Mouse (Mus musculus) urinary bladder, postnatal 14 days (tissue): Measurements from ENCODE around the gene Hmga1.

Experiments
- DNase-seq: peaks from one replicate; pipeline ENCODE4 v3.0.0; 2021; ENCODE audit warnings: low spot score

The Hmga1 gene

DNA sequence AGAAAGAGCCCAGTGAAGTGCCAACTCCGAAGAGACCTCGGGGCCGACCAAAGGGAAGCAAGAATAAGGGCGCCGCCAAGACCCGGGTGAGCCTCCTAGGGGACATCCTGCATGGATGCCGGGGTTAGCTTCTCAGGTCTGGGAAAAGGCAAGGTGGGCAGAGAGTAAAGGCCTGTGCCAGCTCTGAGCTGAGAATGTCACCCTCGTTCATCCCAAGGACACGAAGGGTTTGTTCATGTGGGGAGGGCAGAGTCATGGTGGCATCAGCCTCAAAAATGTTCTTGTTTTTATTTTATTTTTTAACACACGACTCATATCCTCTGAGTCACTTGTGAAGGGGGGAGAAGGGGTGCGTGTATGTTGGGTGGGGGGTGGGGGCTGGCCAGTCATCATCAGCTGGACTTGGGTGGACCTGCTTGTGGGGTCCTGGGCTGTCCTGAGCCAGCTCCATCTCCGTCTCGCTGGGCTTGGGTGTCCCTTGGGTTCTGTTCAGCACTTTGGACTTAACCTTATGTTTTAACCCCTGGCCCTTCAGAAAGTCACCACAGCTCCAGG, 4.7 kb downstream of the Hmga1 start:
- DNase-seq, result no peak

- DNase-seq, result peak; percentile 80
These were observed 5.7 kb downstream of the Hmga1 start for GRCm38 (mm10) chr17:27561809-27562526.

- DNase-seq, result no peak
These were observed 7.5 kb downstream of the Hmga1 start for GRCm38 (mm10) chr17:27563771-27564244.

DNA sequence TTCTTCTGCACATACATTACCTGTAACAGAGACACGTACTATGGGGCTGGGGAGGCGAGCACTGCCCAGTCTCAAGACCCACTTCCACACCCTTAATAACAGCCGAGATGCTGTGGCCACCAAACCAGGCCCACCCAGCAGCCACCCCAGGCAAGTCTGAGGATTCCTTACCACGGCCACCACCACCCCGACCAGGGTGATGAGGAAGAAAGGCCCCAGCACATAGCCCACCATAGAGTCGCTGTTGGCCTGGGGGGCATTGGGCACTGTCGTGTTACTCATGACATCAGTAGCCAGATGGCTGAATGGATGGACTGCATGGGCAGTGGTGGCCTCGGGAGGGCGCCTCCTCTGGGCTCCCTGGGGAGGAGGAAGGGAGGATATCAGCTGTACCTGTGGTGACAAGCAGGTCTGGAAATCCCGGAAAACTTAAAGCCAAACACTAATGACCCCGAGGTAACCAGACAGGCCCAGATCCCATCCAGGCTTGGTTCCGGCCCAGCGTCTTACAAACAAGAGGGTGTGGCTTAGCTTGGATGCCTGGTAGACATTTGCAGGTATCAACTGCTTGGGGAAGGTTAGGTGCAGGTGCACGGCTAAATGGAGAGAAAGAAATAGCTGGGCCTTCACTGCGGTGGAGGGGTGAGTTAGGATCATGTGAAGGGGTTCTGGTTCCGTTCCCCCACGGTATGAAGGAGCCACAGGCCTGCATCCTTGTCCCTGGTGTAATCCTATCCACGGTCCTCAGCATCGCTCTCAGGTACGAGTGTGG, 8.3 kb downstream of the Hmga1 start:
- peak; percentile 33 for DNase-seq

DNA sequence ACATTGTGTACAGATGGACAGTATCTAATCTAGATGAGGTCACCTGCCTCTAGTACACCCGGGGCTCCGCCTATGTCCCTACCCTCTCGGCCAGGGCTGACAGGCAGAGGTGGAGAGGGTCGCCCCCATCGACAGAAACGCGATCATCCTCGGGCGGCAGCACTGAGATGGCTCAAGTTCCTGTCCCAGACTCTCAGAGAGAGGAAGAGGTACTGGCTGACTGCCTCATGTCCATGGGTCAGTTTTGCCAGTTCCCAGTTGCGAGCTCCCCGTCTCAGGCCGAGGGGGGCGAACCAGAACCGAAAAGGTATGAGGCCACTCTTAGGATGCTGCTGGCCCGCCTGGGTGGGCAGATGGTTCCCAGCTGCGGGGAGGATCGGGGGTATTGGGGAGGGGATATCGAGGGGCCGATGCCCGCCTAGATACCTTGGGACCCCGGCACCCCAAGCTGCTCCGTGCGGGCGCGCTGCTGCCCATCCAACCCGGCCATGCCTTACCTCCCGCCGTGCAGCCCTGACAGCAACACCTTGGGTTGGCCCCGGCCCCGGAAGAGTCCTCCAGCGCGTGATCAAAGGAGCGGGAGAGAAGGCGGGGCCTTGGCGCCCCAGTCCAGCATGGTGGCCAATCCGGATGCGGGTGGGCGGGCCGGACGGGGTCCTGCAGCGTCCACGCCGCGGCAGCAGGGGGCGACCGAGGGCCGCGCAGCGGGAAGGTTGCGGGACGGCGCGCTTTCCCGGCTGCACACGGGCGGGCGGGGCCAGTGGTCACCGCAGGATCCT, 9.1 kb downstream of the Hmga1 start, which contains the start of gene AI413582:
Gene AI413582 (minus strand): TSS at position 594 of the 779 bp plus-strand sequence.
- peak; percentile 95 for DNase-seq

GRCm38 (mm10) chr17:27565942-27566267, 9.6 kb downstream of the Hmga1 start:
- no peak for DNase-seq

- DNase-seq, result no peak
These were observed 11.9 kb downstream of the Hmga1 start for GRCm38 (mm10) chr17:27568228-27568627.

- no peak for DNase-seq
These were observed 15.0 kb downstream of the Hmga1 start for GRCm38 (mm10) chr17:27571315-27571714.

GRCm38 (mm10) chr17:27573772-27574320, 17.5 kb downstream of the Hmga1 start:
- DNase-seq, result no peak

- peak; percentile 69 for DNase-seq
These were observed 18.3 kb downstream of the Hmga1 start for GRCm38 (mm10) chr17:27574470-27575115.

DNA sequence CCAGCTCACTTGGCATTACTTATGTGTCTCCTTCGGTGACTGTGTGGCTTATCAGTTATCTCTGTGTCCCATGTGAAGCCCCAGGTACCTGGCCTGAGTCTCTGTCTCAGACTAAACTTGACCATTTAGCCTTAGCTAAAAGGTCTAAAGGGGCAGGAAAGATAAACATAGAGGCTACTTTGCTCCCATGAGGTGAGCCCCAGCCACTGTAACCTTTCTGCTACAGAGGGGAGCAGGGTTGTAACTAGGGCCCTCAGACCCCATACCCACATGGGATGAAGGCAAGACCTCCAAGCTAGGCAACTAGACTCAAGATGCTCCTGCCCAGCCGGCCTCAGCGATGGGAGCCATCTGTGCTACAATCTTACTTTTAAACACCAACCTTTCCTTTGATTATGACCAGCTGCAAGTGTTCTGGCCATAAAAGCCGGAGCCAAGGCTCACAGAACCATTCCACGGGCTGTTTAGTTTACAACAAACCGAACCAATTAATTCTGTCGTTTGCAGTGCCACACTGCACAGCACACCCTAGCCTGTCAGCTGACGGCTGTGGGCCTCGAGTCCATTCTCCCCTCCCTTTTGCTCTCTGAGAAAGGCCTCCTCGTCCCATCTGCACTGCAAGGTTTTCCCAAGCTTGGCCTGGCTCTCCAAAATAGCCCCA, 18.9 kb downstream of the Hmga1 start:
- DNase-seq, result no peak

GRCm38 (mm10) chr17:27576056-27576455, 19.8 kb downstream of the Hmga1 start:
- DNase-seq, result no peak

GRCm38 (mm10) chr17:27577468-27577867, 21.2 kb downstream of the Hmga1 start:
- no peak for DNase-seq

- DNase-seq, result no peak
These were observed 22.2 kb downstream of the Hmga1 start for GRCm38 (mm10) chr17:27578487-27578886.

GRCm38 (mm10) chr17:27579816-27580215, 23.5 kb downstream of the Hmga1 start:
- DNase-seq, result no peak

DNA sequence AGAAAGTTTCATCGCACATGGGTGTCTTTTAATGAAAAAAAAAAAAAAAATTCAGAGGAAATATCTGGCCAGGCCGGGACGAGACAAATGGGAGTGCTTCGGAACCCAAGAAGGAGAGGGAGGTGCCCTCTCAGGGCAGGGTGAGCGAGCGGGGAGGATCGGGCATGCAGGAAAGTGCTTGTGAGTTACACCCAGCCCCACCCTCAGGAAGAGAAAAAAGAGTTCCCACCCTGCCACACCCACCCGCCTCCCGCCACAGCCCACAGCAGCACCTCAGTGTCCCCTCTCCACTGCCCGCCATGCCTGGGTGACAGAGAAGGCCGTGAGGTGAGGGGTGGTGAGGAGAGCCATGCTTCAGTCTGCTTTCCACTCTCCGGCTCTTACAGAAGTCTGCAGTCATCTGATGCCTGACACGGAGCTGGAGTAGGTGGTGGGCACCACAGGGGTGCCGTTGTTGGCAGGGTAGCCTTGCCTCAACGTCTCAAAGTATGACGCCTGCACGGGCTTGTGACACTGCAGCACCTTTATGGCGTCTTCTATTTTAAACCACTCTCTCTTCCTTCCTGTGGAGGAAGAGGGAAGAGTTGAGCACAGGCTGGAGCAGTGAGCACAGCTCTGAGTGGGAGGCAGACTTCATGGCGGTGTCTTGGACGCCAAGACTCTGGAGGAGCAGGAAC, 24.2 kb downstream of the Hmga1 start:
- DNase-seq, result no peak

DNA sequence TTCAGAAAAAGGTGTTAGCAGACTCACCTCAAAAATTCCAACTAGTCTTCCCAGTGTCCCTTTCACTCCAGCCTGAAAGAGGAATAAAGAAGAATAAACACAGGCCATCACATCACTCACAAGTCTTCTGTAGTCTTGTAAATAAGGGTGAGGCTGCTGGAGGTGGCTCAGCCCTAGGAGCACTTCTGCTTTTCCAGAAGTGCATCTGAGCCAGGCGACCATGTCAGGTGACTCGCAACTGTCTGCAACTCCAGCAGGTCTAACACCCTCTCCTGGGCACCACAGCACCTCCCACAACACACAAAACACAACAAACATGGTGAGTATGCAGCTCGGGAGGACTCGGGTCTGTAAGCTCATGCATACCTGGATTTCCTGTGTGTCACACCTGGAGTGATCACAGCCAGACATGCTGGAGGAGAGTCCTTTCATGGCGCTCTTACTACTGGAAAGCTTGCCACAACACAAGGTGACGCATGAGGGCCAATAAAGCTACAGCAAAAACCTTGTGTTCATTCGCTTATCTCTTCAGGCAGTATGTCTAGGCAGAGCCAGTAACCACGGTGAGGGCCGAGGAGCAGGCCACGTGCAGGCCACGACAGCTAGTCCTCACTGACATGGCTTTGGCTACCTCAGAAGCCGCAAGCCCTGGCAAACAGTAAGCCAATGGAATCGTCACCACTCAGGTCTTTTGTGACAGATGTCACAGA, 27.0 kb downstream of the Hmga1 start:
- no peak for DNase-seq

DNA sequence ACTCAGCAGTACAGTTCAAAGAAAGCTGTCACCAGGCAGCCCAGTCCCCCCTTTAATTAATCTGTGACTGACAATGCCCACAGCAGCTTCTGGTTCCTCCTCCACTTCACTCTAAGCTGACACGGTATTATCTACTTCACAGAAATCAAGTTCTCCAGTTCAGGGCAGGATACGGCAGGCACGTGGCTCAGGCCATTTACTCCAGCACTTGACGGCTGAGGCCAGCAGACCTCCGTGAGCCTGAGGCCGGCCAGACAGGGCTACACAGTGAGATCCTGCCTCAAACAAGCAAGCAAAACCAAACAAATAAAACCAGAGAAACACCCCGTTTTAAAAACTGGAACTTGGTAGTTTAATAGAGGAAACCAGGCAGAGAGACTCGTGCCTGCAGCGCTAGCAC, 30.4 kb downstream of the Hmga1 start:
- DNase-seq, result no peak

DNA sequence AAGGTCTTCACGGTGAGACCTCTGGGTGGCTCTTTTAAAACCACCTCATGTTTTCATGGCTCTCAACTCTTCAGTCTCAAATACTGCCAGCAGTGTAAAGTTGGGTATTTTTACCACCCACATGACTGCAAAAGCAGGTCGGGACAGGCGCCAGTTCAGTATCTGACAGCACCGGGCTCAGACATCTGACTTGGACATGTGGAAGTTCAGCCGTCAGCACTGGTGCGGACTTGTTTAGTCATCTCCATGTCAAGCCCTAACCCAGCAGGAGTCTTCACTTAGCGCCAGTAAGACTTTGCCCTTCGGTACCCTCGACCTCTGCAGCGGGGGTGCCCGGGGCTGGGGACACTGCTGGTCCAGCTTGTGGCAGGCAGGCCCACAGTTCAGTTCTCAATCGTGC, 31.0 kb downstream of the Hmga1 start:
- DNase-seq, result peak; percentile 62

DNA sequence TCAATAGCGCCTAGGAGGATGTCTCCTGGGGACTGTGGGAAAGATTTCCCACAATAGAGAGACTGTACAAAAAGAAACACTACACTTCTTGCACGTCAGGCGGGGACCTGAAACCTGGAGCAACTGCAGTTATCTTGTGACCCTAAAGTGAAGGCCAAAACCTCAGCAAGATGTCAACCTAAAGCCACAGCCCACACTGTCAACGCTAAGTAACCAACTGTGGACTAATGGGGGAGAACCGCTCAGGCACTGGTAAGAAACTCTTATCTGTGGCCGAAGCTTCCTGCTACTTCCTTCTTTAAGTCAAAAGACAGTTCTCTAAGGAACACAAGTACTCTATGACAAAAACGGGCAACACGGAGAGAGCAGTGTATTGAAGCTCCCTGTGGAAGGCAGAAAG, 31.9 kb downstream of the Hmga1 start:
- DNase-seq, result no peak
